Mouse (Mus musculus): ENCODE measurements at regions not wholly inside any gene's neighbourhood (a gene's known extent, or its start where the extent isn't known, plus 50 kb on each side); places are given as distances from the start of the nearest gene placed in this dataset.

- Histone ChIP-seq H3K9ac (ENCODE audit: low read depth, low read length) (no peak overlapping the region), H3K4me1 (ENCODE audit: control insufficient read depth, insufficient read depth, low read length) (no peaks in the 10 kb centered on the region), H3K4me2 (ENCODE audit: low read depth, low read length) (no peak overlapping the region), H3K27ac (ENCODE audit: low read length) (no peak overlapping the region), H3K4me3 (ENCODE audit: low read length) (no peak overlapping the region), H3K9me3 (ENCODE audit: control insufficient read depth, low read length) (0 out of 2 replicates have a peak, but pooled peaks cover 5% of the 10 kb centered on the region), H3K27me3 (replicated peaks; ENCODE audit: control insufficient read depth, insufficient read depth, low read length) (no peaks in the 10 kb centered on the region), H3K36me3 (ENCODE audit: control insufficient read depth, insufficient read depth, low read length) (no peaks in the 10 kb centered on the region)
- ATAC-seq, result no peak
- WGBS, result 76% methylated on average over 10 of the region's 10 CpGs
Measured at GRCm38 (mm10) chr17:48610107-48610506, 155.4 kb downstream of the Unc5cl start.

- peak; percentile 72 for ATAC-seq
- no peak overlapping the region for H3K9ac ChIP-seq (ENCODE audit: low read depth, low read length)
- 0 out of 2 replicates have a peak, but pooled peaks cover 5% of the 10 kb centered on the region for H3K9me3 ChIP-seq (ENCODE audit: control insufficient read depth, low read length)
- H3K4me1 ChIP-seq (ENCODE audit: control insufficient read depth, insufficient read depth, low read length), result no peaks in the 10 kb centered on the region
- H3K4me3 ChIP-seq (ENCODE audit: low read length), result no peak overlapping the region
- WGBS, result 72% methylated on average over 8 of the region's 8 CpGs
- H3K27me3 ChIP-seq (replicated peaks; ENCODE audit: control insufficient read depth, insufficient read depth, low read length), result no peaks in the 10 kb centered on the region
- H3K36me3 ChIP-seq (ENCODE audit: control insufficient read depth, insufficient read depth, low read length), result no peaks in the 10 kb centered on the region
- H3K4me2 ChIP-seq (ENCODE audit: low read depth, low read length), result no peak overlapping the region
- no peak overlapping the region for H3K27ac ChIP-seq (ENCODE audit: low read length)
Measured at GRCm38 (mm10) chr17:48610806-48611205, 156.1 kb downstream of the Unc5cl start.

- no peak overlapping the region for H3K4me3 ChIP-seq (ENCODE audit: low read length)
- no peak overlapping the region for H3K27ac ChIP-seq (ENCODE audit: low read length)
- 0 out of 2 replicates have a peak, but pooled peaks cover 5% of the 10 kb centered on the region for H3K9me3 ChIP-seq (ENCODE audit: control insufficient read depth, low read length)
- no peak for ATAC-seq
- no peaks in the 10 kb centered on the region for H3K4me1 ChIP-seq (ENCODE audit: control insufficient read depth, insufficient read depth, low read length)
- no peaks in the 10 kb centered on the region for H3K27me3 ChIP-seq (replicated peaks; ENCODE audit: control insufficient read depth, insufficient read depth, low read length)
- 80% methylated on average over 5 of the region's 5 CpGs for WGBS
- H3K9ac ChIP-seq (ENCODE audit: low read depth, low read length), result no peak overlapping the region
- no peak overlapping the region for H3K4me2 ChIP-seq (ENCODE audit: low read depth, low read length)
- H3K36me3 ChIP-seq (ENCODE audit: control insufficient read depth, insufficient read depth, low read length), result no peaks in the 10 kb centered on the region
Measured at GRCm38 (mm10) chr17:48613491-48613890, 158.8 kb downstream of the Unc5cl start.

- H3K9ac ChIP-seq (ENCODE audit: low read depth, low read length), result no peak overlapping the region
- H3K9me3 ChIP-seq (ENCODE audit: control insufficient read depth, low read length), result 0 out of 2 replicates have a peak, but pooled peaks cover 5% of the 10 kb centered on the region
- no peak for ATAC-seq
- H3K4me1 ChIP-seq (ENCODE audit: control insufficient read depth, insufficient read depth, low read length), result no peaks in the 10 kb centered on the region
- no peak overlapping the region for H3K4me2 ChIP-seq (ENCODE audit: low read depth, low read length)
- WGBS, result 42% methylated on average over 3 of the region's 3 CpGs
- no peaks in the 10 kb centered on the region for H3K27me3 ChIP-seq (replicated peaks; ENCODE audit: control insufficient read depth, insufficient read depth, low read length)
- H3K4me3 ChIP-seq (ENCODE audit: low read length), result no peak overlapping the region
- no peaks in the 10 kb centered on the region for H3K36me3 ChIP-seq (ENCODE audit: control insufficient read depth, insufficient read depth, low read length)
- no peak overlapping the region for H3K27ac ChIP-seq (ENCODE audit: low read length)
Measured at GRCm38 (mm10) chr17:48615248-48615647, 160.5 kb downstream of the Unc5cl start.

GRCm38 (mm10) chr17:48616205-48616604 lies 161.5 kb downstream of the Unc5cl start:
- 47% methylated on average over 4 of the region's 4 CpGs for WGBS
- H3K9me3 ChIP-seq (ENCODE audit: control insufficient read depth, low read length), result 0 out of 2 replicates have a peak, but pooled peaks cover 5% of the 10 kb centered on the region
- ATAC-seq, result no peak
- H3K4me3 ChIP-seq (ENCODE audit: low read length), result no peak overlapping the region
- no peak overlapping the region for H3K4me2 ChIP-seq (ENCODE audit: low read depth, low read length)
- no peaks in the 10 kb centered on the region for H3K27me3 ChIP-seq (replicated peaks; ENCODE audit: control insufficient read depth, insufficient read depth, low read length)
- H3K36me3 ChIP-seq (ENCODE audit: control insufficient read depth, insufficient read depth, low read length), result no peaks in the 10 kb centered on the region
- no peaks in the 10 kb centered on the region for H3K4me1 ChIP-seq (ENCODE audit: control insufficient read depth, insufficient read depth, low read length)
- H3K27ac ChIP-seq (ENCODE audit: low read length), result no peak overlapping the region
- H3K9ac ChIP-seq (ENCODE audit: low read depth, low read length), result no peak overlapping the region

- Histone ChIP-seq H3K4me1 (ENCODE audit: control insufficient read depth, insufficient read depth, low read length) (no peaks in the 10 kb centered on the region), H3K9me3 (ENCODE audit: control insufficient read depth, low read length) (no peaks in the 10 kb centered on the region; the same call in 1 of the 2 replicates), H3K27ac (ENCODE audit: low read length) (no peak overlapping the region), H3K4me2 (ENCODE audit: low read depth, low read length) (no peak overlapping the region), H3K36me3 (ENCODE audit: control insufficient read depth, insufficient read depth, low read length) (no peaks in the 10 kb centered on the region), H3K4me3 (ENCODE audit: low read length) (no peak overlapping the region), H3K9ac (ENCODE audit: low read depth, low read length) (no peak overlapping the region), H3K27me3 (replicated peaks; ENCODE audit: control insufficient read depth, insufficient read depth, low read length) (no peaks in the 10 kb centered on the region)
- 77% methylated on average over 2 of the region's 2 CpGs for WGBS
- no peak for ATAC-seq
Measured at GRCm38 (mm10) chr17:48620896-48621295, 166.2 kb downstream of the Unc5cl start.

GRCm38 (mm10) chr17:48621676-48622075 lies 167.0 kb downstream of the Unc5cl start:
- Histone ChIP-seq H3K9ac (ENCODE audit: low read depth, low read length) (no peak overlapping the region), H3K27ac (ENCODE audit: low read length) (no peak overlapping the region), H3K9me3 (ENCODE audit: control insufficient read depth, low read length) (no peaks in the 10 kb centered on the region; the same call in 1 of the 2 replicates), H3K36me3 (ENCODE audit: control insufficient read depth, insufficient read depth, low read length) (no peaks in the 10 kb centered on the region), H3K27me3 (replicated peaks; ENCODE audit: control insufficient read depth, insufficient read depth, low read length) (no peaks in the 10 kb centered on the region), H3K4me3 (ENCODE audit: low read length) (no peak overlapping the region), H3K4me1 (ENCODE audit: control insufficient read depth, insufficient read depth, low read length) (no peaks in the 10 kb centered on the region), H3K4me2 (ENCODE audit: low read depth, low read length) (no peak overlapping the region)
- ATAC-seq, result no peak
- 90% methylated on average over 11 of the region's 11 CpGs for WGBS

- Histone ChIP-seq H3K4me3 (ENCODE audit: low read length) (no peak overlapping the region), H3K27me3 (replicated peaks; ENCODE audit: control insufficient read depth, insufficient read depth, low read length) (no peaks in the 10 kb centered on the region), H3K9ac (ENCODE audit: low read depth, low read length) (no peak overlapping the region), H3K36me3 (ENCODE audit: control insufficient read depth, insufficient read depth, low read length) (no peaks in the 10 kb centered on the region), H3K9me3 (ENCODE audit: control insufficient read depth, low read length) (no peaks in the 10 kb centered on the region; the same call in 1 of the 2 replicates), H3K4me1 (ENCODE audit: control insufficient read depth, insufficient read depth, low read length) (no peaks in the 10 kb centered on the region), H3K4me2 (ENCODE audit: low read depth, low read length) (no peak overlapping the region), H3K27ac (ENCODE audit: low read length) (no peak overlapping the region)
- ATAC-seq, result no peak
- 79% methylated on average over 14 of the region's 14 CpGs for WGBS
Measured at GRCm38 (mm10) chr17:48624937-48625336, 170.2 kb downstream of the Unc5cl start.

- Histone ChIP-seq H3K4me2 (ENCODE audit: low read depth, low read length) (no peak overlapping the region), H3K27me3 (replicated peaks; ENCODE audit: control insufficient read depth, insufficient read depth, low read length) (no peaks in the 10 kb centered on the region), H3K27ac (ENCODE audit: low read length) (no peak overlapping the region), H3K4me1 (ENCODE audit: control insufficient read depth, insufficient read depth, low read length) (no peaks in the 10 kb centered on the region), H3K4me3 (ENCODE audit: low read length) (no peak overlapping the region), H3K9ac (ENCODE audit: low read depth, low read length) (no peak overlapping the region), H3K36me3 (ENCODE audit: control insufficient read depth, insufficient read depth, low read length) (no peaks in the 10 kb centered on the region), H3K9me3 (ENCODE audit: control insufficient read depth, low read length) (no peaks in the 10 kb centered on the region; the same call in 1 of the 2 replicates)
- WGBS, result 84% methylated on average over 6 of the region's 6 CpGs
- ATAC-seq, result no peak
Measured at GRCm38 (mm10) chr17:48625971-48626370, 171.3 kb downstream of the Unc5cl start.

- ATAC-seq, result no peak
- H3K4me3 ChIP-seq (ENCODE audit: low read length), result no peak overlapping the region
Measured at GRCm38 (mm10) chr17:48639611-48640010, 184.9 kb downstream of the Unc5cl start.

More at GRCm38 (mm10) chr17:48639611-48640010, 184.9 kb downstream of the Unc5cl start:
- H3K4me2 ChIP-seq (ENCODE audit: low read depth, low read length), result no peak overlapping the region
- no peaks in the 10 kb centered on the region for H3K4me1 ChIP-seq (ENCODE audit: control insufficient read depth, insufficient read depth, low read length)
- H3K9ac ChIP-seq (ENCODE audit: low read depth, low read length), result no peak overlapping the region
- no peaks in the 10 kb centered on the region for H3K27me3 ChIP-seq (replicated peaks; ENCODE audit: control insufficient read depth, insufficient read depth, low read length)
- H3K9me3 ChIP-seq (ENCODE audit: control insufficient read depth, low read length), result 0 out of 2 replicates have a peak, but pooled peaks cover 3% of the 10 kb centered on the region
- H3K27ac ChIP-seq (ENCODE audit: low read length), result no peak overlapping the region
- WGBS, result 88% methylated on average over 12 of the region's 12 CpGs
- no peaks in the 10 kb centered on the region for H3K36me3 ChIP-seq (ENCODE audit: control insufficient read depth, insufficient read depth, low read length)
